Mouse (Mus musculus) MEL (cell line): ENCODE data around the gene Gpt2. TPM values are rescaled to one million over a fixed set of nuclear protein-coding genes. Genes with fewer than 3 reads are reported as not detected.

Source experiments
- DNase-seq: peaks from one replicate; pipeline ENCODE4 v3.0.0; 2011; ENCODE audit warnings: low read depth, low spot score
- H3K27ac ChIP-seq: 2 replicates; pipeline ENCODE4 v1.5.1; 2012; ENCODE audit warnings: low read depth, mild to moderate bottlenecking, control low read depth, low read length, moderate library complexity; ENCODE audit not compliant: control insufficient read depth
- H3K27me3 ChIP-seq, 2 experiments: fragments of 150-350 bp in 1 of 2; sonication (generic) in 1 of 2; 2 replicates each; pipeline ENCODE4 v1.6.1; 2012; ENCODE audit warnings: low read length in 2 of 2, mild to moderate bottlenecking in 2 of 2, improper control_type of control experiment in 1 of 2, moderate library complexity in 1 of 2; ENCODE audit not compliant: insufficient read depth in 2 of 2, control insufficient read depth in 1 of 2
- H3K36me3 ChIP-seq, 2 experiments: 2 replicates each; pipeline ENCODE4 v1.6.1; 2012 to 2014; ENCODE audit warnings: low read length in 2 of 2, improper control_type of control experiment in 1 of 2, inconsistent platforms in 1 of 2, mild to moderate bottlenecking in 1 of 2; ENCODE audit not compliant: insufficient read depth in 2 of 2, control insufficient read depth in 1 of 2
- H3K4me1 ChIP-seq, 2 experiments: fragments of 150-350 bp in 1 of 2; sonication (generic) in 1 of 2; 2 replicates each; pipeline ENCODE4 v1.6.1; 2012; ENCODE audit warnings: low read length in 2 of 2, improper control_type of control experiment in 1 of 2, mild to moderate bottlenecking in 1 of 2; ENCODE audit not compliant: insufficient read depth in 2 of 2, control insufficient read depth in 1 of 2
- H3K4me3 ChIP-seq, 2 experiments: fragments of 150-350 bp in 1 of 2; sonication (generic) in 1 of 2; 2 replicates each; pipeline ENCODE4 v1.5.1; 2012; ENCODE audit warnings: low read depth in 2 of 2, low read length in 2 of 2, mild to moderate bottlenecking in 2 of 2, moderate library complexity in 2 of 2, control low read depth in 1 of 2, improper control_type of control experiment in 1 of 2; ENCODE audit not compliant: control insufficient read depth in 1 of 2, insufficient read depth in 1 of 2
- H3K79me2 ChIP-seq: 2 replicates; pipeline ENCODE4 v1.6.1; 2012; ENCODE audit warnings: mild to moderate bottlenecking, low read length, moderate library complexity; ENCODE audit not compliant: control insufficient read depth, poor library complexity, insufficient read depth
- H3K9ac ChIP-seq: 2 replicates; pipeline ENCODE4 v1.6.1; 2012; ENCODE audit warnings: low read depth, mild to moderate bottlenecking, control low read depth, low read length, moderate library complexity; ENCODE audit not compliant: control insufficient read depth, poor library complexity, severe bottlenecking
- H3K9me3 ChIP-seq: fragments of 150-350 bp; sonication (generic); replicated peaks from 2 replicates; pipeline ENCODE4 v1.6.1; 2012; ENCODE audit warnings: mild to moderate bottlenecking, low read length, improper control_type of control experiment, moderate library complexity; ENCODE audit not compliant: insufficient read depth
- BHLHE40 ChIP-seq: IDR thresholded peaks from 2 replicates; pipeline ENCODE4 v1.6.1; 2012; ENCODE audit warnings: low read depth, mild to moderate bottlenecking, inconsistent platforms, low read length, improper control_type of control experiment, borderline replicate concordance
- CHD1 ChIP-seq: IDR thresholded peaks from 2 replicates; pipeline ENCODE4 v1.6.1; 2012; ENCODE audit warnings: low read depth, mild to moderate bottlenecking, inconsistent platforms, low read length, improper control_type of control experiment
- CHD2 ChIP-seq: IDR thresholded peaks from 2 replicates; pipeline ENCODE4 v1.6.1; 2011; ENCODE audit warnings: low read length, improper control_type of control experiment
- CTCF ChIP-seq, 3 experiments: IDR thresholded peaks in 2 of 3; conservative IDR thresholded peaks in 1 of 3; 2 replicates each; pipeline ENCODE4 v1.5.1; 2011 to 2012; ENCODE audit warnings: low read length in 3 of 3, low read depth in 2 of 3, mild to moderate bottlenecking in 2 of 3, improper control_type of control experiment in 1 of 3, inconsistent platforms in 1 of 3, mixed read lengths in 1 of 3, moderate library complexity in 1 of 3; ENCODE audit not compliant: control insufficient read depth in 1 of 3, insufficient read depth in 1 of 3, poor library complexity in 1 of 3, severe bottlenecking in 1 of 3
- E2F4 ChIP-seq: IDR thresholded peaks from 2 replicates; pipeline ENCODE4 v1.6.1; 2011; ENCODE audit warnings: low read depth, low read length, improper control_type of control experiment, borderline replicate concordance
- ELF1 ChIP-seq: IDR thresholded peaks from 2 replicates; pipeline ENCODE4 v1.6.1; 2014; ENCODE audit warnings: low read depth, mild to moderate bottlenecking, inconsistent platforms, low read length, improper control_type of control experiment, moderate library complexity
- EP300 ChIP-seq, 2 experiments: IDR thresholded peaks; 2 replicates each; pipeline ENCODE4 v1.6.1; 2011; ENCODE audit warnings: improper control_type of control experiment in 2 of 2, low read length in 2 of 2, low read depth in 1 of 2, mild to moderate bottlenecking in 1 of 2
- ETS1 ChIP-seq: IDR thresholded peaks from 2 replicates; pipeline ENCODE4 v1.6.1; 2012; ENCODE audit warnings: low read depth, mild to moderate bottlenecking, inconsistent platforms, low read length, improper control_type of control experiment, moderate library complexity
- GABPA ChIP-seq: IDR thresholded peaks from 2 replicates; pipeline ENCODE4 v1.6.1; 2012; ENCODE audit warnings: low read depth, mild to moderate bottlenecking, inconsistent platforms, low read length, improper control_type of control experiment, moderate library complexity
- HCFC1 ChIP-seq: IDR thresholded peaks from 2 replicates; pipeline ENCODE4 v1.6.1; 2012; ENCODE audit warnings: low read depth, mild to moderate bottlenecking, inconsistent platforms, low read length, improper control_type of control experiment, moderate library complexity
- JUND ChIP-seq: IDR thresholded peaks from 2 replicates; pipeline ENCODE4 v1.6.1; 2011; ENCODE audit warnings: low read depth, mild to moderate bottlenecking, improper control_type of control experiment, low read length
- MAFK ChIP-seq: IDR thresholded peaks from 2 replicates; pipeline ENCODE4 v1.6.1; 2011; ENCODE audit warnings: low read depth, mild to moderate bottlenecking, low read length, improper control_type of control experiment, borderline replicate concordance
- MAZ ChIP-seq: IDR thresholded peaks from 2 replicates; pipeline ENCODE4 v1.6.1; 2012; ENCODE audit warnings: low read depth, mild to moderate bottlenecking, inconsistent platforms, low read length, improper control_type of control experiment
- MEF2A ChIP-seq: IDR thresholded peaks from 2 replicates; pipeline ENCODE4 v1.6.1; 2014; ENCODE audit warnings: low read depth, mild to moderate bottlenecking, inconsistent platforms, low read length, improper control_type of control experiment; ENCODE audit not compliant: poor library complexity, insufficient replicate concordance, severe bottlenecking; ENCODE audit errors: extremely low read depth
- MXI1 ChIP-seq: IDR thresholded peaks from 2 replicates; pipeline ENCODE4 v1.6.1; 2011; ENCODE audit warnings: mild to moderate bottlenecking, low read depth, low read length, improper control_type of control experiment
- MYC ChIP-seq: IDR thresholded peaks from 2 replicates; pipeline ENCODE4 v1.6.1; 2011; ENCODE audit warnings: low read depth, mild to moderate bottlenecking, low read length, improper control_type of control experiment, moderate library complexity
- NELFE ChIP-seq: IDR thresholded peaks from 2 replicates; pipeline ENCODE4 v1.6.1; 2011; ENCODE audit warnings: low read depth, low read length, improper control_type of control experiment
- NRF1 ChIP-seq: IDR thresholded peaks from 2 replicates; pipeline ENCODE4 v1.6.1; 2014; ENCODE audit warnings: low read depth, mild to moderate bottlenecking, inconsistent platforms, low read length, improper control_type of control experiment, moderate library complexity; ENCODE audit not compliant: poor library complexity, insufficient read depth, severe bottlenecking
- POLR2A ChIP-seq, 2 experiments: IDR thresholded peaks; 2 replicates each; pipeline ENCODE4 v1.6.1; 2011 to 2012; ENCODE audit warnings: low read length in 2 of 2, mild to moderate bottlenecking in 2 of 2, control low read depth in 1 of 2, improper control_type of control experiment in 1 of 2, low read depth in 1 of 2, moderate library complexity in 1 of 2; ENCODE audit not compliant: control insufficient read depth in 1 of 2, insufficient read depth in 1 of 2, poor library complexity in 1 of 2
- POLR2AphosphoS2 ChIP-seq: IDR thresholded peaks from 2 replicates; pipeline ENCODE4 v1.6.1; 2011; ENCODE audit warnings: low read length, improper control_type of control experiment
- POLR2AphosphoS5 ChIP-seq: IDR thresholded peaks from 2 replicates; pipeline ENCODE4 v1.6.1; 2012; ENCODE audit warnings: low read depth, borderline replicate concordance, mild to moderate bottlenecking, inconsistent platforms, low read length, moderate library complexity, mixed read lengths
- RAD21 ChIP-seq: IDR thresholded peaks from 2 replicates; pipeline ENCODE4 v1.6.1; 2011; ENCODE audit warnings: mild to moderate bottlenecking, low read depth, low read length, improper control_type of control experiment
- RCOR1 ChIP-seq: IDR thresholded peaks from 2 replicates; pipeline ENCODE4 v1.6.1; 2012; ENCODE audit warnings: low read depth, mild to moderate bottlenecking, inconsistent platforms, low read length, improper control_type of control experiment
- SMC3 ChIP-seq: IDR thresholded peaks from 2 replicates; pipeline ENCODE4 v1.6.1; 2011; ENCODE audit warnings: low read depth, low read length, improper control_type of control experiment
- TAL1 ChIP-seq: IDR thresholded peaks from 2 replicates; pipeline ENCODE4 v1.6.1; 2012; ENCODE audit warnings: mild to moderate bottlenecking, inconsistent platforms, low read length, moderate library complexity, mixed read lengths
- TBP ChIP-seq: IDR thresholded peaks from 2 replicates; pipeline ENCODE4 v1.8.0; 2011; ENCODE audit warnings: low read depth, low read length, improper control_type of control experiment
- TCF12 ChIP-seq: IDR thresholded peaks from 2 replicates; pipeline ENCODE4 v1.6.1; 2014; ENCODE audit warnings: low read depth, mild to moderate bottlenecking, inconsistent platforms, low read length, improper control_type of control experiment, moderate library complexity
- UBTF ChIP-seq: IDR thresholded peaks from 2 replicates; pipeline ENCODE4 v1.6.1; 2012; ENCODE audit warnings: low read depth, mild to moderate bottlenecking, inconsistent platforms, low read length, improper control_type of control experiment, moderate library complexity, borderline replicate concordance; ENCODE audit not compliant: insufficient read depth
- USF1 ChIP-seq: IDR thresholded peaks from 2 replicates; pipeline ENCODE4 v1.6.1; 2014; ENCODE audit warnings: low read depth, mild to moderate bottlenecking, inconsistent platforms, low read length, improper control_type of control experiment, moderate library complexity
- USF2 ChIP-seq, 2 experiments: IDR thresholded peaks; 2 replicates each; pipeline ENCODE4 v1.6.1; 2011 to 2012; ENCODE audit warnings: improper control_type of control experiment in 2 of 2, low read length in 2 of 2, borderline replicate concordance in 1 of 2, inconsistent platforms in 1 of 2, low read depth in 1 of 2, mild to moderate bottlenecking in 1 of 2; ENCODE audit not compliant: insufficient read depth in 1 of 2
- ZC3H11A ChIP-seq: IDR thresholded peaks from 2 replicates; pipeline ENCODE4 v1.6.1; 2012; ENCODE audit warnings: low read depth, mild to moderate bottlenecking, inconsistent platforms, low read length, improper control_type of control experiment
- ZKSCAN1 ChIP-seq: IDR thresholded peaks from 2 replicates; pipeline ENCODE4 v1.6.1; 2012; ENCODE audit warnings: low read depth, mild to moderate bottlenecking, inconsistent platforms, low read length, improper control_type of control experiment, moderate library complexity
- ZMIZ1 ChIP-seq: IDR thresholded peaks from 2 replicates; pipeline ENCODE4 v1.6.1; 2012; ENCODE audit warnings: low read depth, mild to moderate bottlenecking, inconsistent platforms, low read length, improper control_type of control experiment, moderate library complexity
- ZNF384 ChIP-seq: IDR thresholded peaks from 2 replicates; pipeline ENCODE4 v1.6.1; 2012; ENCODE audit warnings: low read depth, mild to moderate bottlenecking, inconsistent platforms, low read length, improper control_type of control experiment
- polyA plus RNA-seq, 2 experiments: library from polyadenylated mRNA; stranded (reverse) in 1 of 2; unstranded in 1 of 2; fragments of >175 nt in 1 of 2; fragments of >200 nt in 1 of 2; gene quantifications; 2 replicates each; pipeline versions ENCODE4 v1.2.1 to v1.2.4; 2012; ENCODE audit warnings: low replicate concordance in 2 of 2, low read depth in 1 of 2; ENCODE audit not compliant: insufficient read length in 2 of 2, insufficient read depth in 1 of 2, missing spikeins in 1 of 2
- total RNA-seq: library from RNA; depleted of rRNA; stranded (reverse); fragments of 300-350 nt; gene quantifications from 2 replicates; pipeline ENCODE4 v1.2.3, GENCODE M21; 2012; rRNA removed

The Gpt2 gene
- total RNA-seq (10.2 and 24.0 TPM in 2 replicates), polyA plus RNA-seq (10 to 100 TPM in 1 of 2 experiments, not detected in 1; 25.3 TPM)

DNA sequence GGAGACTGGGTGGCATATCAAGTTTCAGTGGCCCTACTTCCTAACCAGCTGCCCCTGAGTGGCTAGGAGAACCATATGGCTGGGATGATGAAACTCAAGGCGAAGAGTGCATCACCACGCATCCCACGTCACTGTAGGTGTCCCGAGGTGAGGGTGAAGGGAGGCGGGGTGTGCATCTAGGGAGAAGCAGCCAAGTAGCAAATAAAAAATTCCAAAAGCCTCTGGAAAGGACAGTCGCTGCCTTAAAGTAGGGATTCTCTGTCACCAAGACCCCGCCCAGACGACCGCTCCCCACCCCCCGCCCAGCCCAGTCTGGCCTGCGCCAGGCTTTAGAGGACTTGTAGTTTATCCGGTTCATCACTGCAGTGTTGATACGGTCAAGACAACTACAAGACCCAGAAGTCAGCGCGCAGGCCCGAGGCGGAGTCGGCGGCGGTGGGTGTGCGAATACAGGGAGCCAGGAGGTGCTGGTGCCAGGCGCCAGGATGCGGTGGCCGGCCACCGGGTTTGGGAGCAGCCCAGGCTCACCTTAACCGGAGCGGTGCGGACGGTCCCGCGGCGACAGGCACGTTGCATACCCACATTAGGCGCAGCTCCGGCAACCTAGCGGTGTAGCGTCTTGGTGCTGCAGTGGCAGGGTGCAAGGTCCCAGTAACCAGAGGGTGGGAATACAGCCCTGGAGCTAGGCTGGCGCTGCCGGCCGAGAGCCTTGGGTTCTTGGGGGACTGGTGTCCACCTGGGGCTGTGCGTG, at the start of gene Gpt2:
Gene Gpt2 (plus strand): TSS at position 452 of the 751 bp plus-strand sequence.
- Histone ChIP-seq H3K9me3 (no peaks in the 10 kb centered on the region), H3K27me3 (no peaks in the 10 kb centered on the region), H3K4me1 (peaks cover 3 to 8% of the 10 kb centered on the region in 2 experiments; a peak in 3 of 4 replicates), H3K79me2 (no peaks in the 10 kb centered on the region), H3K27ac (peak within 1 kb of the TSS; percentile 81), H3K36me3 (peaks cover 0 to 3% of the 10 kb centered on the region in 2 experiments; a peak in 3 of 4 replicates), H3K4me3 (peak within 1 kb of the TSS; percentile 88), H3K9ac (peak within 1 kb of the TSS; percentile 75)
- DNase-seq: peak; percentile 96
- TF ChIP-seq USF1: peak; percentile 33
- peak; percentile 52 to 68; a peak in 2 of 4 replicates for TF ChIP-seq POLR2A (IDR thresholded peaks at IDR 0.05; ENCODE audit: control insufficient read depth in 1 of 2, insufficient read depth in 1 of 2, low read depth in 1 of 2, low read length in 2 of 2, poor library complexity in 1 of 2)
- no peak for TF ChIP-seq RAD21
- TF ChIP-seq ZMIZ1: peak; percentile 55; the same call in 1 of the 2 replicates
- no peak for TF ChIP-seq ZNF384
- TF ChIP-seq TAL1: no peak
- TF ChIP-seq MXI1: peak; percentile 80
- no peak for TF ChIP-seq E2F4
- 0 out of 2 replicates have a peak, but pooled peaks have one; percentile 5 for TF ChIP-seq UBTF
- TF ChIP-seq USF2 (IDR thresholded peaks at IDR 0.05; ENCODE audit: borderline replicate concordance in 1 of 2, insufficient read depth in 1 of 2, low read depth in 1 of 2, low read length in 2 of 2): no peak
- peak; percentile 57 for TF ChIP-seq NRF1
- no peak; the same call in 1 of the 2 replicates for TF ChIP-seq TCF12
- peak; percentile 79 for TF ChIP-seq MYC
- TF ChIP-seq ETS1: peak; percentile 70
- peak; percentile 99 for TF ChIP-seq HCFC1
- no peak for TF ChIP-seq POLR2AphosphoS5
- TF ChIP-seq EP300 (IDR thresholded peaks at IDR 0.05; ENCODE audit: low read depth in 1 of 2, low read length in 2 of 2): no peak
- no peak for TF ChIP-seq CHD1
- TF ChIP-seq ZKSCAN1: no peak
- TF ChIP-seq CTCF (IDR thresholded peaks at IDR 0.05 in 2 of 3, conservative IDR thresholded peaks at IDR 0.05 in 1 of 3; ENCODE audit: control insufficient read depth in 1 of 3, insufficient read depth in 1 of 3, low read depth in 2 of 3, low read length in 3 of 3, poor library complexity in 1 of 3, severe bottlenecking in 1 of 3): no peak
- TF ChIP-seq MEF2A: no peak
- no peak for TF ChIP-seq GABPA
- no peak for TF ChIP-seq MAFK
- TF ChIP-seq MAZ: peak; percentile 85
- TF ChIP-seq NELFE: peak; percentile 66
- no peak for TF ChIP-seq JUND
- no peak for TF ChIP-seq ZC3H11A
- TF ChIP-seq POLR2AphosphoS2: peak; percentile 72; the same call in 1 of the 2 replicates
- TF ChIP-seq ELF1: peak; percentile 57
- TF ChIP-seq SMC3: no peak
- TF ChIP-seq BHLHE40: no peak
- TF ChIP-seq TBP: no peak
- TF ChIP-seq RCOR1: no peak
- TF ChIP-seq CHD2: no peak; the same call in 1 of the 2 replicates
